Mouse (Mus musculus): ENCODE measurements around the gene Mgat4a. TPM values are rescaled to one million over a fixed set of nuclear protein-coding genes. Genes with fewer than 3 reads are reported as not detected.

Gene Mgat4a
- polyA plus RNA-seq, 1 experiment from 2014 or later: 7.0 TPM

- Histone ChIP-seq H3K27me3 (replicated peaks; ENCODE audit: control insufficient read depth, insufficient read depth, low read length) (no peaks in the 10 kb centered on the region), H3K4me3 (ENCODE audit: low read depth, low read length) (no peak overlapping the region), H3K4me2 (ENCODE audit: low read length) (no peak overlapping the region), H3K9me3 (replicated peaks; ENCODE audit: control insufficient read depth, low read length) (no peaks in the 10 kb centered on the region), H3K4me1 (ENCODE audit: control insufficient read depth, insufficient read depth, low read length) (no peaks in the 10 kb centered on the region), H3K36me3 (ENCODE audit: control insufficient read depth, insufficient read depth, low read length) (no peaks in the 10 kb centered on the region), H3K27ac (ENCODE audit: low read depth, low read length) (no peak overlapping the region), H3K9ac (ENCODE audit: low read length) (no peak overlapping the region)
- DNase-seq (ENCODE audit: low spot score): no peak
- ATAC-seq: no peak
- 91% methylated on average over 3 of the region's 3 CpGs for WGBS
Measured at GRCm38 (mm10) chr1:37495104-37495503, 45.7 kb downstream of the Mgat4a start.

- Histone ChIP-seq H3K4me1 (ENCODE audit: control insufficient read depth, insufficient read depth, low read length) (no peaks in the 10 kb centered on the region), H3K4me3 (ENCODE audit: low read depth, low read length) (no peak overlapping the region), H3K27me3 (replicated peaks; ENCODE audit: control insufficient read depth, insufficient read depth, low read length) (no peaks in the 10 kb centered on the region), H3K9me3 (replicated peaks; ENCODE audit: control insufficient read depth, low read length) (no peaks in the 10 kb centered on the region), H3K27ac (ENCODE audit: low read depth, low read length) (no peak overlapping the region), H3K36me3 (ENCODE audit: control insufficient read depth, insufficient read depth, low read length) (0 out of 2 replicates have a peak, but pooled peaks cover 3% of the 10 kb centered on the region), H3K4me2 (ENCODE audit: low read length) (no peak overlapping the region), H3K9ac (ENCODE audit: low read length) (no peak overlapping the region)
- ATAC-seq (no peak), DNase-seq (ENCODE audit: low spot score) (no peak)
- whole genome bisulfite sequencing: 87% methylated on average over 7 of the region's 7 CpGs
Measured at GRCm38 (mm10) chr1:37491672-37492071, 49.1 kb downstream of the Mgat4a start.

- no peaks in the 10 kb centered on the region for H3K4me1 ChIP-seq (ENCODE audit: control insufficient read depth, insufficient read depth, low read length)
- WGBS: 89% methylated on average over 5 of the region's 5 CpGs
- no peak overlapping the region for H3K9ac ChIP-seq (ENCODE audit: low read length)
- H3K9me3 ChIP-seq (replicated peaks; ENCODE audit: control insufficient read depth, low read length): no peaks in the 10 kb centered on the region
- ATAC-seq: no peak
- H3K27me3 ChIP-seq (replicated peaks; ENCODE audit: control insufficient read depth, insufficient read depth, low read length): no peaks in the 10 kb centered on the region
- 0 out of 2 replicates have a peak, but pooled peaks cover 3% of the 10 kb centered on the region for H3K36me3 ChIP-seq (ENCODE audit: control insufficient read depth, insufficient read depth, low read length)
- no peak overlapping the region for H3K4me2 ChIP-seq (ENCODE audit: low read length)
- H3K4me3 ChIP-seq (ENCODE audit: low read depth, low read length): no peak overlapping the region
- DNase-seq (ENCODE audit: low spot score): no peak
- no peak overlapping the region for H3K27ac ChIP-seq (ENCODE audit: low read depth, low read length)
Measured at GRCm38 (mm10) chr1:37490691-37491212, 50.1 kb downstream of the Mgat4a start.

- H3K27ac ChIP-seq (ENCODE audit: low read depth, low read length): no peak overlapping the region
Measured at GRCm38 (mm10) chr1:37488531-37488930, 52.3 kb downstream of the Mgat4a start.

GRCm38 (mm10) chr1:37486994-37487393 lies 53.8 kb downstream of the Mgat4a start:
- no peaks in the 10 kb centered on the region for H3K27me3 ChIP-seq (replicated peaks; ENCODE audit: control insufficient read depth, insufficient read depth, low read length)
- H3K27ac ChIP-seq (ENCODE audit: low read depth, low read length): no peak overlapping the region
- DNase-seq (ENCODE audit: low spot score) (no peak), ATAC-seq (no peak)
- no peaks in the 10 kb centered on the region for H3K9me3 ChIP-seq (replicated peaks; ENCODE audit: control insufficient read depth, low read length)
- 92% methylated on average over 3 of the region's 3 CpGs for WGBS
- no peak overlapping the region for H3K9ac ChIP-seq (ENCODE audit: low read length)
- 0 out of 2 replicates have a peak, but pooled peaks cover 3% of the 10 kb centered on the region for H3K36me3 ChIP-seq (ENCODE audit: control insufficient read depth, insufficient read depth, low read length)
- H3K4me3 ChIP-seq (ENCODE audit: low read depth, low read length): no peak overlapping the region
- H3K4me2 ChIP-seq (ENCODE audit: low read length): no peak overlapping the region
- H3K4me1 ChIP-seq (ENCODE audit: control insufficient read depth, insufficient read depth, low read length): no peaks in the 10 kb centered on the region

More at GRCm38 (mm10) chr1:37488531-37488930, 52.3 kb downstream of the Mgat4a start:
- Histone ChIP-seq H3K9ac (ENCODE audit: low read length) (no peak overlapping the region), H3K4me2 (ENCODE audit: low read length) (no peak overlapping the region), H3K36me3 (ENCODE audit: control insufficient read depth, insufficient read depth, low read length) (0 out of 2 replicates have a peak, but pooled peaks cover 3% of the 10 kb centered on the region), H3K4me1 (ENCODE audit: control insufficient read depth, insufficient read depth, low read length) (no peaks in the 10 kb centered on the region), H3K4me3 (ENCODE audit: low read depth, low read length) (no peak overlapping the region), H3K9me3 (replicated peaks; ENCODE audit: control insufficient read depth, low read length) (no peaks in the 10 kb centered on the region), H3K27me3 (replicated peaks; ENCODE audit: control insufficient read depth, insufficient read depth, low read length) (no peaks in the 10 kb centered on the region)
- 90% methylated on average over 12 of the region's 12 CpGs for WGBS
- DNase-seq (ENCODE audit: low spot score) (no peak), ATAC-seq (no peak)

- H3K27me3 ChIP-seq (replicated peaks; ENCODE audit: control insufficient read depth, insufficient read depth, low read length): no peaks in the 10 kb centered on the region
- H3K9me3 ChIP-seq (replicated peaks; ENCODE audit: control insufficient read depth, low read length): no peaks in the 10 kb centered on the region
- H3K36me3 ChIP-seq (ENCODE audit: control insufficient read depth, insufficient read depth, low read length): 0 out of 2 replicates have a peak, but pooled peaks cover 3% of the 10 kb centered on the region
- H3K27ac ChIP-seq (ENCODE audit: low read depth, low read length): no peak overlapping the region
- no peak overlapping the region for H3K9ac ChIP-seq (ENCODE audit: low read length)
- ATAC-seq (no peak), DNase-seq (ENCODE audit: low spot score) (no peak)
- H3K4me2 ChIP-seq (ENCODE audit: low read length): no peak overlapping the region
- no peaks in the 10 kb centered on the region for H3K4me1 ChIP-seq (ENCODE audit: control insufficient read depth, insufficient read depth, low read length)
- no peak overlapping the region for H3K4me3 ChIP-seq (ENCODE audit: low read depth, low read length)
- WGBS: 91% methylated on average over 1 of the region's 1 CpGs
Measured at GRCm38 (mm10) chr1:37486439-37486838, 54.4 kb downstream of the Mgat4a start.

- Histone ChIP-seq H3K27ac (ENCODE audit: low read depth, low read length) (no peak overlapping the region), H3K27me3 (replicated peaks; ENCODE audit: control insufficient read depth, insufficient read depth, low read length) (no peaks in the 10 kb centered on the region), H3K9ac (ENCODE audit: low read length) (no peak overlapping the region), H3K36me3 (ENCODE audit: control insufficient read depth, insufficient read depth, low read length) (no peaks in the 10 kb centered on the region), H3K4me2 (ENCODE audit: low read length) (no peak overlapping the region), H3K9me3 (replicated peaks; ENCODE audit: control insufficient read depth, low read length) (no peaks in the 10 kb centered on the region), H3K4me1 (ENCODE audit: control insufficient read depth, insufficient read depth, low read length) (no peaks in the 10 kb centered on the region), H3K4me3 (ENCODE audit: low read depth, low read length) (no peak overlapping the region)
- DNase-seq (ENCODE audit: low spot score) (no peak), ATAC-seq (no peak)
- 95% methylated on average over 4 of the region's 4 CpGs for WGBS
Measured at GRCm38 (mm10) chr1:37484612-37485011, 56.2 kb downstream of the Mgat4a start.

- Histone ChIP-seq H3K4me2 (ENCODE audit: low read length) (no peak overlapping the region), H3K4me3 (ENCODE audit: low read depth, low read length) (no peak overlapping the region), H3K27me3 (replicated peaks; ENCODE audit: control insufficient read depth, insufficient read depth, low read length) (no peaks in the 10 kb centered on the region), H3K4me1 (ENCODE audit: control insufficient read depth, insufficient read depth, low read length) (no peaks in the 10 kb centered on the region), H3K36me3 (ENCODE audit: control insufficient read depth, insufficient read depth, low read length) (no peaks in the 10 kb centered on the region), H3K9me3 (replicated peaks; ENCODE audit: control insufficient read depth, low read length) (no peaks in the 10 kb centered on the region), H3K9ac (ENCODE audit: low read length) (no peak overlapping the region), H3K27ac (ENCODE audit: low read depth, low read length) (no peak overlapping the region)
- WGBS: 86% methylated on average over 2 of the region's 2 CpGs
- DNase-seq (ENCODE audit: low spot score): no peak
- no peak for ATAC-seq
Measured at GRCm38 (mm10) chr1:37481331-37481730, 59.5 kb downstream of the Mgat4a start.

GRCm38 (mm10) chr1:37480731-37481130 lies 60.1 kb downstream of the Mgat4a start:
- no peaks in the 10 kb centered on the region for H3K27me3 ChIP-seq (replicated peaks; ENCODE audit: control insufficient read depth, insufficient read depth, low read length)
- WGBS: 87% methylated on average over 6 of the region's 6 CpGs
- no peak for DNase-seq (ENCODE audit: low spot score)

More at GRCm38 (mm10) chr1:37480731-37481130, 60.1 kb downstream of the Mgat4a start:
- no peaks in the 10 kb centered on the region for H3K4me1 ChIP-seq (ENCODE audit: control insufficient read depth, insufficient read depth, low read length)
- H3K36me3 ChIP-seq (ENCODE audit: control insufficient read depth, insufficient read depth, low read length): no peaks in the 10 kb centered on the region
- no peak for ATAC-seq
- H3K4me2 ChIP-seq (ENCODE audit: low read length): no peak overlapping the region
- H3K4me3 ChIP-seq (ENCODE audit: low read depth, low read length): no peak overlapping the region
- H3K9me3 ChIP-seq (replicated peaks; ENCODE audit: control insufficient read depth, low read length): no peaks in the 10 kb centered on the region
- H3K9ac ChIP-seq (ENCODE audit: low read length): no peak overlapping the region
- no peak overlapping the region for H3K27ac ChIP-seq (ENCODE audit: low read depth, low read length)
